Mouse (Mus musculus) urinary bladder, postnatal 25 days (tissue): ENCODE results near the gene Slc9a3.
A peak's percentile ranks its signal among the peaks of the same experiment; 100 is the strongest.

ENCODE experiments used
- DNase-seq: peaks from one replicate; pipeline ENCODE4 v3.0.0; 2022; ENCODE audit warnings: low spot score

Slc9a3 gene

GRCm38 (mm10) chr13:74145983-74146622 is 24.8 kb downstream of the Slc9a3 start:
- DNase-seq: no peak

- DNase-seq: no peak
Measured at GRCm38 (mm10) chr13:74147327-74147726, 26.1 kb downstream of the Slc9a3 start.

GRCm38 (mm10) chr13:74166348-74167056 is 45.2 kb downstream of the Slc9a3 start:
- DNase-seq: peak; percentile 37

DNA sequence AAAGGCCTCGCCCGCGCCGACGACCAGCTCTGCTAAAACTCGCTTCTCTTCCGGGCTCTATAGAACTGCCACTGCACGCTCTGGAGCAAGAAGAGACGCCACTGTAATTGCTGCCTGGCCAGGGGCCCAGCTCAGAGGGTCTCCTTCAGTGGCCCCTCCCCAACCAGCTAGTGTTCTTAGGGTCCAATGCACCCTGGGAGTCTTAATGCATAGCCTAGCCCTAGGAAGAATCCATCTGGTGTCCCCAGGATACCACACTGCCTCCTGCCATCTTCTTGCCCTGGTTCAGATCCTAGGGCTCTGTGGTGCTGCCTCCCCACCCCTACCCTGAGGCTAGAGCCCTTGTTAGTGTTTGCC is 45.8 kb downstream of the Slc9a3 start:
- DNase-seq: no peak

DNA sequence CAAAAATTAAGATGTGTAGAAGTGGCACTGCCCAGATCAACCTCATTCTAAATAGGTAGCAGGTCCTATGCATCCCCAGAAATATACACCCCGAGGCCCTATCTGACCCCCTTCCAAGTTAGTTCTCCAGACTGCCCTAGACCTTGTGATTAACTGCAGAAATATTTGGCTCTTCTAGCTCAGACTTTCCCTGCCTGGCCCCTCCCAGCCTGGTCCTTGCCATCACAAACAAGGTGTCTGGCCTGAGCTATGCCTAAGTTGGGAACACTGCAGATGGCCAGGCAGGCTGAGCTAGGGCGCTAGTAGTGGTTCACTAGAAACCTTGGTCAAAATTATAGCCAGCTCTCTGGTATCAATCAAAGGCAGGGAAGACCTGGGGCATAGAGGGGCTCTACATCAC is 46.2 kb downstream of the Slc9a3 start:
- DNase-seq: peak; percentile 21

- DNase-seq: no peak
Measured at GRCm38 (mm10) chr13:74169446-74170164, 48.3 kb downstream of the Slc9a3 start.

GRCm38 (mm10) chr13:74172036-74172435 is 50.8 kb downstream of the Slc9a3 start:
- DNase-seq: no peak

DNA sequence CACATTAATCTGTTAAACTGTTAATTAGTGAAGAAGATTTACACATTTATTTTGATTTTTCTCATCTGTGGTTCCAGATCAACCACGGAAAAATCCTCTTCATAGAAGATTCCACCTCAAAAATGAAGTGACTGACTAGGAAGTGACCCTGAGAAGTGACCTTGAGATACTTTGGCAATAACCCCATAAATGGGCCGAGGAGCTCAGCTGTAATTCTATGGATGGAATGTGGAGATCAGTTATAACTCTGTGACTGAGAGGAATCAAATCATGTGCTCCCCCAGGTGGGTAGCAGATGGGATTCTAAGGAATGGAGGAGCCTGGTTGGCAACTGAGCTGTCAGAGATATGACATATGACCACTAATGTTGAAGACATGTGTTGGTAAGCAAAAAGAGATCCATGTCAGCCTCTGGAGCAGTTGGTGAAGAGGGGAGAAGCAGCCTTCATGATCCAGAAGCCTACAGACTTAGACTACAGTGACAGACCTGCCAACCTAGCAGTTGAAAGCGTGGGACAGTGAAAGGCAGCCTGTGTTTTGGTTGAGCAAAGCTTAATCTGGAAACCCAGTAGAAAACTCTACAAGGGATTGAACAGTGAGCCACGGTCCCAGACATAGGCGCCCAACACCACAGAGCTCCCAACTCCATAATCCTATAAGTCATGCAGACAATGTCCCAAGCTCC is 61.9 kb downstream of the Slc9a3 start:
- DNase-seq: no peak

DNA sequence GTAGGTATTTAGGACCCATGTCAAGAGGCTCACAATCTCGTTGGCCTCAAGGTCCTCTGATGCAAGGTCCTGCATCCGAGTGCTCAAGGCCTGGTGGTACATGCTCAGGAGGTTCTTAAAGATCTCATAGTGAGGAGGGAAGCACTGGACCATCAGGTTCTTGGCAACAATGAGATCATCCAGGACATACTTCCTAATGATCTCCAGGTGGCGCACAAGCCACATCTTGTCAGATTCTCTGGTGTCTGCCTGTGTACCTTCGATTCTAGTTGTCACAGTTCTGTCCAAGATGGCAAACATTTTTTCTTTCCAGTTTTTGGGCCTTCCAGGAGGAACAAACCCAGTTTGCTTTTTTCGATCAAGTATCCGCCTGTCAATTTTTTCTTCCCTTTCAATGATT is 71.4 kb downstream of the Slc9a3 start:
- no peak for DNase-seq

- DNase-seq: no peak
Measured at GRCm38 (mm10) chr13:74196451-74196850, 75.2 kb downstream of the Slc9a3 start.

DNA sequence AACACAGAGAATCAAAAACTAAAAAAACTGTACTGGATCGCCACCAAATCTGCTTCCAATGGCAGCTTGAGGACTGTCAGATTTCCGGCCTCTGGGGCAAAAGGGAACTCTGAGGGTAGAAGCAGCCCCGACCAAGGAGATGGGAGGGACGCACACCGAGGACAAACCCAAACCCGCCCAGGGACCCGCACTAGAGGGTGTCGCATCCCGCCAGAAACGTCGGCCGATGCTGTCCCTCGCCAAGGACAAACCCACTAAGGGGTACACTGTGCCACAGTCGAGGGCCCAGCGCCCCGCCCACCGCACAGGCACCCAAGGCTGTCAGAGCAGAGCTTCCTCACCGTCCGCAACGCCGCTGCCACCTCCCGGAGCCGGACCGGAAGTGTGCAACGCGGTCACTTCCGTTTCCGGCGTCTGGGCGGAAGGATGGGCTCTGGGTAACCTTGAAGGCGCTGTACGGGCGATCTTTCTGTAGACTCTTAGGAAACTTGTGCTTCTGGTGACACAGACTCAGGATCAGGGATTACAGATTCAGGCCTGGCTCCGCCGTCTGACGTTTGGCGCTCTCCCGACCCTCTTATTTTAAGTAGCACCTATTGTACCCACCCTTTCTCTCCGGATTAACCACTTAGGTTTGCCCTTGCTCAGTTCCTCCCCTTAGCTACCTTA is 87.2 kb downstream of the Slc9a3 start, which contains the start of gene Exoc3:
Exoc3 (minus strand) TSS at position 416 of the 669 bp plus-strand sequence.
- DNase-seq: peak; percentile 87

DNA sequence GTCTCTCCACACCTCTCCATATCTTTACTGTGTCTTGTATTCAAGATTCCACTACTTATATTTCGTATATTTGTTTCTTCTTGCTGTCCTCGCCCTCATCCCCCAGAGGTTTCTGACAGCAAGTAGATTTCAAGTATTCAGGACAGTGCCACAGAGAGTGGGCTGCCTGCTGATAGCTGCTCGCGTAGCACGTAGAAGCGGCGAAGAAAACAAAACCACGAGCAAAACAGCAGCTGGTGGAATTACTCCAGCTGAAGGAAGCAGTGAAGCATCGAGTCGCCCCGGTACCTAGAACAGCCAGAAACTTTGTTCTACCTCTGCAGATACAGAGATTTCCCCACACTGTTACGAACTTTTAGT is 87.7 kb downstream of the Slc9a3 start:
- peak; percentile 13 for DNase-seq

- DNase-seq: no peak
Measured at GRCm38 (mm10) chr13:74218441-74218840, 97.2 kb downstream of the Slc9a3 start.
